Mouse (Mus musculus) inflammation-experienced regulatory T-cells, adult 6 months (primary cell): Measurements from ENCODE around the gene Thbd. TPM values are rescaled to one million over a fixed set of nuclear protein-coding genes. Genes with fewer than 3 reads are reported as not detected.

Source experiments
- ATAC-seq: one replicate; pipeline ENCODE4 v1.8.0; 2017
- polyA plus RNA-seq, 3 experiments: library from polyadenylated mRNA; unstranded; fragments of 100-300 nt; shearing (Covaris generic); gene quantifications; one replicate each; pipeline ENCODE4 v1.2.1; 2017

Thbd gene
- polyA plus RNA-seq, 3 experiments from 2014 or later: 0.24 TPM; not detected in 2

DNA sequence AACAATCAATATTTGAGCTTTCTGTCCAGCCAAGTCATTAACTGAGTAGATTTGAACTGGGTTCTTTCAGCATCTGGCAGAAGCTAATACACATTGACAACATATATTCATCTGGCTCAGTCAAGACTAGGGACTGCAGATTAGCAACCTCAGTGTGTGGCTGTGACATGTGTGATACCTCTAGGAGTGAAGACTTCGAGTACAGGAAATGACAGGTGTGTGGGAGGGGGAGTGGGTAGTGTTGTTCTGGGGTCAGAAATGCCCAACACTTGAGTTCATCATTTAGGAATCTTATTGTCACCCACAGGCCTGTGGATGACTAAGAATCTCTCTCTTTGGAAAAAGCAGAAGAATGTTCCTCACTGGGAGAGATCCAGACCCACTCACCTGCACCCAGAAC is 13.1 kb upstream of the Thbd start:
- ATAC-seq: no peak

DNA sequence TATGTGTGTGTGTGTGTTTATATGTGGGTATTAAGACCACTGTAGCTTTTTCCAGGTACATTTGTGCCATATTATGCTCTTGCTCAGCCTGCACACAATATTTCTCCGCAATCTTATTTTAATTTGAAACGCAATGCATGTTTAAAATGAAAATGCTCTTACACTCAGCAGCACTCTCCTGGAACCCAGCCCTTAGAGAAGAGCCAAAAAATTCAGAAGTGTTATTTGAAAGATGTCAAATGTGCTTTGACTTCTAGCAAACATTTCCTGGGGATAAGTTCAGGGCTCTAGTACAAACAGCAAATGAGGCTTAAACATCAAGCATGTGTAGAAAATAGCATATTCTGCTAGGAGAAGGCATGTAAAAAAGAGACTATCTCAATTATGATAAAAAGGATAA is 11.8 kb upstream of the Thbd start:
- no peak for ATAC-seq

DNA sequence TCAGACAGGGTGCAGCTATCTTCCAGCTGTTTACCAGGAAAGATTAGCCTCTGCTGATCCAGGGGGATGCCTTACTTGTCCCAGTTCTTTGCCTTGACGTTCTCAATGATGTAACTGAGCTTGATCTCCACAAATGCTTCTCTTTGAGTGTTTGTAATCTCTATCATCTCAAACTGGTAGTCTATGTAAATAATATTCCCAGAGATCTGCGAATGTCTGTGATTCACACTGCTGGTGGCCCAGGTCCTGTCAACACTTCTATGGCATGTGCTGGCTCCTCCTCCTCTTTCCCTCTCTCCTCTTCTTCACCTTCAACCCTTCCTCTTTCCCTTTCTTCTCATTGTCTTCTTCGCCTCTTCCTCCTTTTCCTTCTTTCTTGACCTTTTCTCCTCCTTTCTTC is 11.2 kb upstream of the Thbd start:
- no peak for ATAC-seq

DNA sequence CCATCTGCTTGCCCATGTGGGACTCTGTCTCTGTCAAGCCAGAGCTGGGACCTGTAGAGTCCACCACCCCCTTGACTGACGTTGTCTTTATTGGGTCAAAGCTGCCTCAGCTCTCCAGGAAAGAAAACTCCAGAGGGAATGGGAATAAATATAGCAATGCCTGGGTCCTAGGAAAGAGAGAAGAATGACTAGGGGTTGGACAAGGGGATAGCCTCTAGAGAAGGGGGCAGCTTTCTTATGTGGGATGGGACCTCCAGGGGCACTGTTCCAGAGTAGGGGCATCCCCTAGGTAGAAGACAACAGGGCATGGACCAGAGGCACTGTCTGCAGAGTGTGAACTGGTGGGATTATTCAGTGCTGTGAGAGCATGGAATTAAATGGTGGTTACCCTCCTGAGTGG is 1.8 kb upstream of the Thbd start:
- ATAC-seq: no peak

DNA sequence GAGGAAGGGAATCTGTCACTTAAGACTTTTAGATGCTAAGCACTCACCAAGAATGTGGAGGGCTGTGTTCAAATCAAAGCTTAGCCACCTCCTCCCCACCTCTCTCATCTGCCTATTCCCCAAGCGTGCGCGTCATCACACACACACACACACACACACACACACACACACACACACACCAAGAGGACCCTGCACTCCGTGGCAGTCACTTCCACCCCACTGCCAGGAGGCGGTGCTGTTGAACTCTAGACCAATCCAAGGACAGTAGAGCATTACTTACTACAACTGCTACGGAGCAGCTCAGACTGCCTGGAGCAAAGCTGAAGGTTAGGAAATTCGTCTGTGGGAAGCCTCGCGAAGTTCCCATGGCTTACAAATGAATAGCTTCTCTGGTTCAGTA is 1.2 kb upstream of the Thbd start:
- no peak for ATAC-seq

DNA sequence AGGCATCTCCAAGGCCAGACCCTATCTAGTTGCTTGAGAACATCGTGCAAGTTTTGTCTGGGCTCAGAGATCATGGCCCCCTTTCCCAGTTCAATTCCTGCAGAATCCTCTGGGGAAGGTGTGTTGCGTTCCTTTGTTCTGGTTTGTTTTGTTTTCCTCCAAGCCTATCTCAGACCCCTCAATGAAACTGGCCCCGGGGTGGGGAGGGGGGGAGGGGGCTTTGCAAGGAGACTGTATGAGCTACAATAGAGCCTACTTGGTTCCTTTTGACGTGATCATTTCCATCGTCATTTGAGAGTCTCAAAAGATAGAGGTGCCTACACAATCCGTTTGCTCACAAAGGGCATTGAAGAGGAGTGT is 753 bp upstream of the Thbd start:
- ATAC-seq: no peak

DNA sequence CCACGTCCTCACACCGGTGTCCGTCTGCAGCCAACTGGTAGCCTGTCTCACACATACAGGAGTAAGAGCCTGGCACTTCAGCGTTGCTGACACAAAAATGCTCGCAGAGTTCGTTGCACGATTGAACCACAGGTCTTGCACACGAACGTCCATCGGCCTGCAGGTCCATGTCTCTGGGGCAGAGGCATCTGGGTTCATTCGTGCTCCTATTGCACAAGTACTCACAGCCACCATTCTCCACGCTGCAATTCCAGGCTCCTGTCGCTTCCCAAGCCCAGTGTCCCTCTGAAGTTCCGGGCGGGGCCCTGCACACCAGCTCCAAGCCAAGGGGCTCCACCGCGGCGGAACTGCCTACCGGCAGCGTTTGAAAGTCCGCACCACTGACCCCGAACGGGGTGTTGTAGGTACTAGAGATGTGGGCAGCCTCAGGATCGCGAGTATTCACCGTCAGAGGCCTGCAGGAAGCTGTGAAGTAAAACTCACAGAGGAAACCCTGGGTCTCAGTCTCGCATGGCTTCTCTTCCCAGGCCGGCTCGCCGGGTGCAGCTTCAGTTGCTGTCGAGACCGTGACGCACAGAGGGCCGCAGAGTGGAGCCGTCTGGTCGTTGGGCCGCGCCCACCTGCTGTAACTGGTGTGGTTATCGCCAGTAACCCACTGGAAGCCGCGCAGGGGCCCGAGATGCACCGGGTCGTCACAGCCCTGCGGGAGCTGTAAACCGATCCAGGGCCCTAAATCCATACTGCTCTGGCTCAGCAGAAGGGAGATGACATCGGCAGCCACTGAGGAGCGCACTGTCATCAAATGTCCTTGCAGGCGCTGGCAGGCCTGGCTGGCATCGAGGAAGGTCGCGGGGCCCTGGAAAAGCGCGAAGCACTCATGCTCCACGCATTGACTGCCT is 768 bp downstream of the Thbd start:
- no peak for ATAC-seq

DNA sequence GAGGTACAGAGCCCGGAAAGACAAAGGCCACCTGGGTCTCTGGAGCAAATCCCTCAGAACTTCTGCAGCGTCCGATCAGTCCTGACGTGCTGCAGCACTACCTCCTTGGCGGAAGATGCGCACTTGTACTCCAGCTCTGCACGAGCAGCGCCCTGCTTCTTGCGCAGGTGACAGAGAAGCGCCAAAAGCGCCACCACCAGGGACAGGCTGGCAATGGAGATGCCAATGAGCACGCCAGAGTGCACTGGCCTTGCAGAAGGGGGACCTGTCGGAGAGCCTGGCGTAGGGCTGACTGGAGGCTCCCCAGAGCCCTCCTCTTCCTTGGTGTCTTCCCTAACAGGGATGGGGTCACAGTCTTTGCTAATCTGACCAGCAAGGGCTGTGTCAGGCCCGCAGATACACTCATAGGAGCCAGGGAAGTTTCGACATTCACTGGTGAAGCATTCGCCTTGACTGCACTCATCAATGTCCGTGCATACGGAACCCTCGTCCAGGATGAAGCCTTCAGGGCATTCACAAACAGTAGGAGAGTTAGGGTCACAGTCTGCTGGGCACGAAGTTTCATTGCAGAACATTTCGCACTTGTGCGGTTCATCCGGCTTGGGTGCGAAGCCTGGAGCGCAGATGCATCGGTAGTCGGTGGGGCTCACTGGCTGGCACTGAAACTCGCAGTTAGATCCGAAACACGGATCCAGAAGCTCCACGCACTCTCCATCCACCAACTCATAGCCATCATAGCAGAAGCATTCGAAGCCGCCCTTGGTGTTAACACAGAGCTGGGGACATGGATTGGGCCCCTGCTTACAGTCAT is 1.6 kb downstream of the Thbd start:
- ATAC-seq: no peak

DNA sequence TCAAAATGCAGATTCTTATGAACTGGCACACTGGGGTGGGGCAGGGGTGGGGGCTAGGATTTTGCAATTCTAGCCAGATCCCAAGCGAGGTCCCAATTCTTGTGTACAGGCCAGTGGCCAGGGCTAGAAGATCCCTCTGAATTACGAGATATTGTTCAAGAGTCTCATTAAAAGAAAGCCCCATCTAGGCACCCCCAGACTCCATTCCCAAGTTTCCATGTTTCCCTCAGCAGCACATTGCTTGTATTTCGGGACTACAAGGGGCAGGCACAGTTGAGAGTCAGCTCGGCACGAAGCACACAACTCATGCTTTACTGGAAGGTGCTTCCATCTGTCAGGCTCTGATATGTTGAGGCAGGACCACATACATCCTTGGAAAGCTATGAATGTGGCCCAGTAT is 3.1 kb downstream of the Thbd start:
- ATAC-seq: no peak

DNA sequence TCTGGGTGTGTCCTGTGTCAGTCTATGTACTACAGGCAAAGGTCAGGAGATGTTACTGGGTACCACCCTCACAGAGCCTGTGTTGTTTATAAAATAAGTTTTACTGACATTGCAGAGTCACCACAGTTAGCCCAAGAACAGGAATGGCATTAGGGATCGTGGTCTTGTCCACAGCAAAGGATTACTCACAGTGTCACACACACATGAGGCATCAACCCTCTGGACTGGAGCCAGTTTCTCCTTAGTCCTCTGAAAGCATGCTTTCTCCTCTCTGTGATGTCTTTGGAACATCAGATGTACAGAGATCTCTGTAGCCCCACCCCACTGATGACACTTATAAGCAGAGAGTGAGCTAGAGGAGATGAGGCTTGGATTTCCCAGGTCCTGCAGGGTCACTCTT is 5.8 kb downstream of the Thbd start:
- ATAC-seq: no peak

DNA sequence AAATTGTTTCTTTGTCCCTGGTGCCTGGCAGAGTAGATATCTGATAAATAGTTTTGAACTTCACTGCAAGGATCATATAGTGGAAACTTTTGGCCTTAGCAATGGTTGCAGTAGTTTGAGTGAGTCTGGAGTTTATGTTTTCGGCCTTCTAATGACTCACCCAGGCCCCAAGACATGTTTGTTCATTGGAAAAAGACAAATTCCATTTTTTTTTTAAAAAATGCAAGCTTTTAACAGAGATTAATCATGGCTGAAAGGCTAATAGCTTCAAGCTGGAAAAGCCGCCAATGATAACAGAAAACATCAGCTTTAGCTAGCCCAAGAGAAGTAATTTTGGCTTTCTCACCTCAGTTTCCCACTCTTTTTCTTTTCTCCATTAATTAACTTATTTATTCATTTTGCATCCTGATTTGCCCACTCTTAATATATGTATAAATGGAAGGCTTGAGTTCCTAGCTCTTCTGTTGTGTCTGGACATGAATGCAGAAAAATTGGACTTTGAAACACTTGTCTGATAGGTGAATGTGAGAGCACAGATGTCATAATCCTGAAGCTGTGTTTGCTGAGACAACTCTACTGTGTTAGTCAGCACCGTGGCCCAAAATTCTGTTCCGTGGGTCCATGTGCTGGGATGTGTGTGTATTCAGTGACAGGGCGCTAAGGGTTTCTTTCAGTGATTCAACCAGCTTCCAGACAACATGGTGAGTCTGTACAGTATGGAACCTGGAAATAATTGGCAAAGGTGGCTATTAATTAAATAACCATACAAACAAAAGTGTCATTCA is 8.9 kb downstream of the Thbd start:
- ATAC-seq: no peak

DNA sequence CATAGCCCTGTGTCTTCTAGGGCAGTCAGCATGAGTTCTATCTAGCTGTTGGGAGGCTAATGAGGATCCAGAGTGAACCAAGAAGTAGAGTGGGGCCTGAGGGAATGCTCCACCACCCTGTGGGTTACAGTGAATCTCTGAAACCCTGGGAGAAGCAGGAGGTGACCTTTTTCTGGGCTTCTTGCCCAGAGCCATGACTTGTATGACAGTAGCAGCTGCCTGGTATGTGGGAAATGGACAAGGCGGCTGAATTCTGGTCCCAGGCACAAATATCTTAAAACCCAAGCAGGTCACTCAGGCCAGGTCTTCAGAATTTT is 10.2 kb downstream of the Thbd start:
- no peak for ATAC-seq

DNA sequence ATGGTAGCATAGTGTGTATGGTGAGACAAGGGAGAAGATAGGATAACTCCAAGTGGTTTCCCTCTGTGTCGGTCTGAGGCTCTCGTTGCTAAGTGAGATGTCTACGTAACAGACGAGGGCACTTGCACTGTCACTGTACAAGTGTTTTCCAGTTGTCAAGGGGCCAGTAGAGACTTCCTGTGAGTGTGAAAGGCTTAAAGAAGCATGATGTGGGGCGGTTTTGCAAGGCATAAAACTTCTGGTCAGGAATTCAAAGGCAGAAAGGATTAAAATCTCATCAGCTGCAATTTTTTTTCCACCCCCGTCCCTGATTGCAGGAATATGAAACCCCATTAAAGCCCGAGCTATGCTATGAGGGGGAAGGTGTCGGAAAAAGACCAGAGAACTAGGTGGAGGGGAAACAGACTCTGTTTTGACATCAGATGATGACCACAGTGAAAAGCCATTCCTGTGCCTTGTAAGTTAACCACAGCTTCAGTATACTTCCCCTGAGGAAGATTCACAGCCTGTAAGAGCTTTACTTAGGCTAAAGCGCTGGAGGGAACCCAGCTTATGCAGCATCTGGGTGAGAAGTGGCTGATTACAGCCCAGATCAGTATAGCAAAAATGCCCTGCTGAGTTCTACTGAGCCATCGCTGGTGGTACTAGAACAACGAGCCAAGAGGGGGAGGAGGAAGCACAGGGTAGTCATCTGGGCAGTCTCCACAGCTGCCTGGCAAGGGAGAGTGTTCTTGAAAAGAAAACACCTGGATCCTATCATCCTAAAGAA is 10.8 kb downstream of the Thbd start:
- ATAC-seq: no peak

DNA sequence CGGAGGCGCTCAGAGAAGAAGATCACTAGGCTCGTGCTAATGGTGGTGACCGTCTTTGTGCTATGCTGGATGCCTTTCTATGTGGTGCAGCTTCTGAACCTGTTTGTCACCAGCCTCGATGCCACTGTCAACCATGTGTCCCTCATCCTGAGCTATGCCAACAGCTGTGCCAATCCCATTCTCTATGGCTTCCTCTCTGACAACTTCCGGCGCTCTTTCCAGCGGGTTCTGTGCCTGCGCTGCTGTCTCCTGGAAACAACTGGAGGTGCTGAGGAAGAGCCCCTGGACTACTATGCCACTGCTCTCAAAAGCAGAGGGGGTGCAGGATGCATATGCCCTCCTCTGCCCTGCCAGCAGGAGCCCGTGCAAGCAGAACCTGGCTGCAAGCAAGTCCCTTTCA is 11.8 kb downstream of the Thbd start:
- ATAC-seq: no peak

DNA sequence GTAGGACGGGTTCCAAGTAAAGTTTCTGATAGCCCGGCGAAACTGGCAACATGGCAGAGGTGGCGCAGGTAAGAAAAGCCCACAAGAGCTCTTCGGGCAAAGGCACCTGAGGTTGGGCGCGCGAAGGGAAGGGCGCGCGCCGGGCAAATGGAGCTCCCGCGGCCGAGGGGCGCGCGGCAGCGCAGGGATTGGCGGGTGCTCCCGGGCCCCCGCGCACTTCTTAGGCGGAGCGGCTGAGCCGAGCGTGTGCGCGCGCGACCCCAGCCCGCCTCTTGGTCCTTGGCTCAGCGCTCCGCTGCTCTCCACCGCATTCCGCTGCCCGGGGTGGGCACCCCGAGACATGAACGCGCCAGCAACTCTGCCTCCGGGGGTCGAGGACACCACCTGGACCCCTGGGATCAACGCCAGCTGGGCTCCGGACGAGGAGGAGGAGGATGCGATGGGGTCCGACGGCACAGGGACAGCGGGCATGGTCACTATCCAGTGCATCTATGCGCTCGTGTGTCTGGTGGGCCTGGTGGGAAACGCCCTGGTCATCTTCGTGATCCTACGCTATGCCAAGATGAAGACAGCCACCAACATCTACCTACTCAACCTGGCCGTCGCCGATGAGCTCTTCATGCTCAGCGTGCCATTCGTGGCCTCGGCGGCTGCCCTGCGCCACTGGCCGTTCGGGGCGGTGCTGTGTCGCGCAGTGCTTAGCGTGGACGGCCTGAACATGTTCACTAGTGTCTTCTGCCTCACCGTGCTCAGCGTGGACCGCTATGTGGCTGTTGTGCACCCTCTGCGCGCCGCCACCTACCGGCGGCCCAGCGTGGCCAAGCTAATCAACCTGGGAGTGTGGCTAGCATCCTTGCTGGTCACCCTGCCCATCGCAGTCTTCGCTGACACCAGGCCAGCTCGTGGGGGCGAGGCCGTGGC is 12.6 kb downstream of the Thbd start, which contains the start of gene Sstr4:
Sstr4 (plus strand) TSS at position 214 of the 921 bp plus-strand sequence.
- no peak for ATAC-seq

DNA sequence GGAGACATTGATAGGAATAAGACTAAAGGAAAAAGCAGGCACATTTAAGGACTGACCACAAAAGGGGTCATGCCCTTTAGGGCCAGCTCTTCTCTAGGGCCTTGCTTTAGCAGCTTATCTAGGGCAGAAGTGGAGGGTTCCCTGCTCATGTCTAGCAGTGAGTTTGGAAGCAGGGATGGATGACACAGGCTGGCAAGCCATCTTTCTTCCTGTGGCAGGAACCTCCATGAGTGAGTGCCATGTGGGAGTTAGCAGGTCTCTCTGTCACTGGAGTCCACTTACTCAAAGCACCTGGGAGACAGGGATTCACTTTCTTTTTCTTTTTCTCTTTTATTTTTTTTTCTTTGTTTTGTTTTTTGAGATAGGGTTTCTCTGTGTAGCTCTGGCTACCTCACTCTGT is 14.1 kb downstream of the Thbd start:
- no peak for ATAC-seq

DNA sequence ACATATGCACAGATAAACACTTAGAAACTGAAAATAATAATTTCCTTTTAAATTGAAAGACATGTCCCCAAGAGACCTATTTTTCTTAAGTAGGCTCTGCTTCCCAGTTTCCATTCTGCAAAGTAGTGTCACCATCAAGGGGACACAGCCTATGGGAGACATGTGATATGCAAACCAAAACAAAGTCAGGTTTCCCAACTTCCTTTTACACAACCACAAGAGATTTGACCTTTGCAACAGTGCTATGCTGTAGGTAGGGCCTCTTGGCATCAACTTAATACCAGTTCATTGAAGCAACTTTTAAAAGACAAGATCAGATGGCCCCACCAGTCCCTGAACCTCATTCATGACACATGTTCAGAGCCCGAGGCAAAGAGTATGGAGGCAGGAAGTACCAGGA is 14.8 kb downstream of the Thbd start:
- ATAC-seq: no peak

DNA sequence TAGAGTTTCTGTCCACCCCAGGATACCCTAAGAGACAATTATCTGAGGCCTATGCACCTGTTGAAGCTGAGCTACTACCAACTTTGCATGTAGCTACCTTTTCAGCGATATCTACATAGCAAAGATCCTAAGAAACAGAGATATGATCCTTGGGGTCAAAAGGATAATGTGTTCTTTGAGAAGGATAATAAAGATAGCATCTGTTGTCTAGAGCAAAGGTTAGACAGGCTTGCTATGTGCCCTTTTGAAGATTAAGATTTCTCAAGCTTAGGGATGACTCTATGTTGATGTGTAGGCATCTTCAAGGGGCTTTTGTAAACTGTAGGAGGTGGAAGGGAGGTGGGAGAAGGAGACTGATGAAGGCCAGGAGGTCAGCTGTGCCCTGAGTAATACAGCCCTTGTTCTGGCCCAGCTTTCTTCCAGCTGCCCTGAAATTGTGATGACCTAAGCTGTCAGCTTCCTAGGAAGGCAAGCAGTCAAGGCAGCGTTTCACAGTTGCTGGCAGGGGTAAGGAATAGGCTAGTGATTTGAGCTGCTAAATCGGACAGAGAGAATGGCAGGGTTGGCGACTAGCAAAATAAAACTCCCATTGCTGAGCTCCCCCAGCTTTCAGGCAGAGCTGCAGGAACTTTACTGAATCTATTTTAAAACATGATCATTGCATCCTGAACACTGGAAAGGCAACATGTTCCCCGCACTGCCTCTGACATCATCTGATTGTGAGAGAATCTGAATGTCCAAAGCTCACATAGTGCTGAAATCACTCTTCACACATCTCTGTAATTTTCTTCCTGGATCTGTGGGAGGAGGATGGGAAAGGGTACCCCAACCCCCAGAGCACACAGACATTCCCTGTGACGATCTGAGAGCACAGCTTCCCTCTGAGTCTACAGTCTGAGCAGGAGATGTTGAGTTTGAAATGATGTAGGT is 20.1 kb downstream of the Thbd start:
- ATAC-seq: no peak

DNA sequence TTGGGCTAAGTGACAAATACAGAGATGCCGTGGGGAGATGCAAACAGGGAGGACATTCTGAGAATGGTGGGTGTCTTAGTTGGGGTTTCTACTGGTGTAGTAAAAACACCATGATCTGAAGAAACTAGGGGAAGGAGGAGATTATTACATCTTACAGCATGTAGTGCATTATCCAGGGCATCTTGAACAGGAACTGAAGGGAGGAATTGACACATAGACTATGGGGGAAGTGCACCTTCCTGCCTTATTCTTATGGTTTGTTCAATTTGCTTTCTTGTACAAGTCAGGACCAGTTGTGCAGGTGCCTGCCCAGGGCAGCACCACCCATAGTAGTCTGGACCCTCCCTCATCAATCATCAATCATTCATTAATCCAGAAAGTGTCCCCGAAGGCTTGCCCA is 21.1 kb downstream of the Thbd start:
- ATAC-seq: no peak

DNA sequence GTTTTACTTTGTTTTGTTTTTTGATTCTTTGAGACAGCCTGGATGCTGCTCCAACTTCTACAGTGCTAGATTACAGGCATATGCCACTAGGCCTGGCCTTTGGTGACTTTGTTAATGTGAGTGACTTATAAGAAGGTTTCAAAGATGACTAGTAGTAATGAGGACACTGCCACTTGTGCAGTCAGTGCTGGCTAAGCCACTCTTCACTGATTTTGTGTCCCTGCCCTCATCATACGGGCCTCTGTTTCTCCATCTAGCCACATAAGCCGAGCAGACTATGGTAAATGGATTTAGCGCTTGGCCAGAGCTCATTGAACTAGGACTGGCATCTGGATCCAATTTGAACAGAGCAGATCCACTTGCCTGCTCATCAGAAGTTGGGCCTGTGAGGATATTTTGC is 21.5 kb downstream of the Thbd start:
- ATAC-seq: no peak
